Mouse (Mus musculus) CH12.LX (cell line): Measurements from ENCODE around the gene Mis18bp1. TPM values are rescaled to one million over a fixed set of nuclear protein-coding genes. Genes with fewer than 3 reads are reported as not detected.

Experiments used
- polyA plus RNA-seq: library from polyadenylated mRNA; unstranded; fragments of >175 nt; gene quantifications from 2 replicates; pipeline ENCODE4 v1.2.1, GENCODE M21; 2012; ENCODE audit warnings: low read depth; ENCODE audit not compliant: insufficient read length
- total RNA-seq, 2 experiments: library from RNA; depleted of rRNA; stranded (reverse); fragments of 300-350 nt in 1 of 2; fragments of >200 nt in 1 of 2; gene quantifications; 2 replicates each; pipeline ENCODE4 v1.2.3; 2012 to 2014

Mis18bp1 gene
- total and polyA plus RNA-seq, 3 experiments: 12.0 to 34.2 (median 27.5) TPM

Other genes with a start within 250 kb of the Mis18bp1 start
- 9.5 and 9.6 TPM in 2 replicates for gene Klhl28, start 207.1 kb downstream of the Mis18bp1 start, total RNA-seq (2012; rRNA removed)
- gene Klhl28, start 207.1 kb downstream of the Mis18bp1 start, total RNA-seq (2014; rRNA removed): 16.2 and 17.9 TPM in 2 replicates
- 13.2 and 16.6 TPM in 2 replicates for gene Klhl28, start 207.1 kb downstream of the Mis18bp1 start, polyA plus RNA-seq
- 24.1 and 24.3 TPM in 2 replicates for gene Togaram1, start 206.8 kb downstream of the Mis18bp1 start, total RNA-seq (2012; rRNA removed)
- 29.5 and 34.4 TPM in 2 replicates for gene Togaram1, start 206.8 kb downstream of the Mis18bp1 start, total RNA-seq (2014; rRNA removed)
- 19.1 and 22.6 TPM in 2 replicates for gene Togaram1, start 206.8 kb downstream of the Mis18bp1 start, polyA plus RNA-seq
- gene Prpf39, start 136.3 kb downstream of the Mis18bp1 start, total RNA-seq (2012; rRNA removed): 15.3 and 17.7 TPM in 2 replicates
- gene Prpf39, start 136.3 kb downstream of the Mis18bp1 start, total RNA-seq (2014; rRNA removed): 29.6 and 42.2 TPM in 2 replicates
- gene Prpf39, start 136.3 kb downstream of the Mis18bp1 start, polyA plus RNA-seq: 33.2 and 34.9 TPM in 2 replicates
- gene Fkbp3, start 98.6 kb downstream of the Mis18bp1 start, total RNA-seq (2012; rRNA removed): 260 and 265 TPM in 2 replicates
- 518 and 546 TPM in 2 replicates for gene Fkbp3, start 98.6 kb downstream of the Mis18bp1 start, total RNA-seq (2014; rRNA removed)
- 350 and 351 TPM in 2 replicates for gene Fkbp3, start 98.6 kb downstream of the Mis18bp1 start, polyA plus RNA-seq
- gene Fancm, start 97.0 kb downstream of the Mis18bp1 start, total RNA-seq (2012; rRNA removed): 11.7 and 13.3 TPM in 2 replicates
- gene Fancm, start 97.0 kb downstream of the Mis18bp1 start, total RNA-seq (2014; rRNA removed): 13.7 TPM in 2 replicates
- gene Fancm, start 97.0 kb downstream of the Mis18bp1 start, polyA plus RNA-seq: 15.4 and 16.5 TPM in 2 replicates
- not detected in 2 replicates for gene Wdr20rt, start 52.9 kb upstream of the Mis18bp1 start, total RNA-seq (2012; rRNA removed)
- not detected in 2 replicates for gene Wdr20rt, start 52.9 kb upstream of the Mis18bp1 start, total RNA-seq (2014; rRNA removed)
- gene Wdr20rt, start 52.9 kb upstream of the Mis18bp1 start, polyA plus RNA-seq: not detected in 2 replicates